Mouse (Mus musculus): Measurements from ENCODE around the gene Bsn. TPM values are rescaled to one million over a fixed set of nuclear protein-coding genes. Genes with fewer than 3 reads are reported as not detected.

Bsn gene
- polyA plus RNA-seq, 1 experiment from 2014 or later: 17.9 TPM

DNA sequence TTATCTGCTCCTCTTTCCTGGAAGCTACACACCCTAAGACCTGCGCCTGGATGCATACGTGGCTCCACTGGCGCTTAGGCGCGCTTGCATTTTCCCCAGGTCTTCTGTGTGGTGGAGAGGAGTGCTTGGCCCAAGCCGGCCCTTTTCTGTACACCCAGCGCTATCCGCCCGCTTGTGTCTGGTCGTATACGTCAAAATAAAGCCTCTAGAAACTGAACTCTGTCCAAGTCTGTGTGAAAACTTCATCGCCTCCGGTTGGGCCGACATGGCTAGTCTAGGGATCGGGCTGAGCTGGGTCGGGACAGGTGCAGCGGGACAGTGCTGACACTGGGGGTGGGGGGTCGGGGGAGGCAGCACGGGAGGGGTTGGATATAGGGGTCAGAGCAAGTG, 141.6 kb downstream of the Bsn start:
- no peaks in the 10 kb centered on the region for H3K9me3 ChIP-seq (ENCODE audit: control insufficient read depth, low read length)
- peaks cover 24% of the 10 kb centered on the region; the same call in 1 of the 2 replicates for H3K36me3 ChIP-seq (ENCODE audit: control insufficient read depth, insufficient read depth, low read length)
- peaks cover 11% of the 10 kb centered on the region for H3K4me1 ChIP-seq (ENCODE audit: control insufficient read depth, insufficient read depth, low read length)
- ATAC-seq (ENCODE audit: low read depth): peak; percentile 38
- H3K9ac ChIP-seq (replicated peaks; ENCODE audit: low read depth, low read length): peak overlapping the region; percentile 50
- peak overlapping the region; percentile 69 for H3K27ac ChIP-seq (ENCODE audit: low read depth, low read length)
- H3K4me3 ChIP-seq (ENCODE audit: low read depth, low read length): peak overlapping the region; percentile 54
- H3K27me3 ChIP-seq (ENCODE audit: control insufficient read depth, insufficient read depth, low read length): no peaks in the 10 kb centered on the region
- 2% methylated on average over 19 of the region's 19 CpGs for WGBS
- H3K4me2 ChIP-seq (ENCODE audit: low read depth, low read length): peak overlapping the region; percentile 87

DNA sequence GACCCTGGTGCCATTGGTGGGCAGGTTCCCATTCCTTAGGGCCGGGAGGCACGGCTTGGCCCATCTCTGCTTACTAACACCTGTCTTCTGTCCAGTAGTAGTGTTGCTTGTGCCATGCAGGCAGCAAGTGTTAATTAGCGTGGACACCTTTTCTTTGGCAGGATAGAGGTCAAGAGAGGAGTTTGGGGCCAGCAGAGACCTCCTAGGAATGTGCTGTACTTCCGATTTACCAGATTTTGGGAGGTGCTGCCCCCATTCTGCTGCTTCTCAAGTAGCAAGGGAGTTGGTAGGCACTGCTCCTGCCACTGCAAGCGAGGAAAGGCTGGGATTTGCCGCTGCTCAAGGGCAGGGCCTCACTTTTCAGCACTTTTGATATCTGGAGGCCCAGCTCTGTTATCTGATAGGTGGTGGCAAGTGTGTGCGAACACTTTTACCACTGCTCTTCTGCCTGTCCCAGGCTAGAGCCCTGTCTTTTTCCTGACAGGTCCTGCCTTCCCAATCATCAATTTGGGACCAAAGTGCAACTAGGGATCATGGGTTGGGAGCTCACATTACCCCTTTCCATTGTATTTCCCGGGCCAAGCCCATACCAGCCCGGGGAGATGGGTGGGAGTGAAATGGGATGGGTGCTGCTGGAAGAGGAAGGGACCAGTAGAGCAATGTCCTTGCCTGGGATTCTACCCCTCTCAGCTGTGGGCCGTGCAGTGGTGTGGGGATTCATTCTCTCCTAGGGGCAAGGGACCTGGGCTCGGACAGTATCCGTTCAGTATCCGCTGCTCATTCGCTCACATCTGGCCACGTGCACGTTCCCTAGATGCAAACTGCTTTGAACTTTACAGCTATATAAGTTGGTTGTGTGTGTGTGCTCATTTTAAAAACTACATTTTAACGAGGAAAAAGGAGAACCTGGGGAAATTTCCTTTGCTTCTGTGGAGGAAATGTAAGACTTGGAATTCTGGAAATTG, 142.3 kb downstream of the Bsn start:
- Histone ChIP-seq H3K9ac (replicated peaks; ENCODE audit: low read depth, low read length) (no peak overlapping the region), H3K4me3 (ENCODE audit: low read depth, low read length) (peak overlapping the region; percentile 54), H3K4me2 (ENCODE audit: low read depth, low read length) (peak overlapping the region; percentile 87), H3K36me3 (ENCODE audit: control insufficient read depth, insufficient read depth, low read length) (peaks cover 28% of the 10 kb centered on the region; the same call in 1 of the 2 replicates), H3K4me1 (ENCODE audit: control insufficient read depth, insufficient read depth, low read length) (peaks cover 11% of the 10 kb centered on the region), H3K27me3 (ENCODE audit: control insufficient read depth, insufficient read depth, low read length) (no peaks in the 10 kb centered on the region), H3K27ac (ENCODE audit: low read depth, low read length) (peak overlapping the region; percentile 69), H3K9me3 (ENCODE audit: control insufficient read depth, low read length) (no peaks in the 10 kb centered on the region)
- ATAC-seq (ENCODE audit: low read depth): no peak
- WGBS: 46% methylated on average over 17 of the region's 17 CpGs

DNA sequence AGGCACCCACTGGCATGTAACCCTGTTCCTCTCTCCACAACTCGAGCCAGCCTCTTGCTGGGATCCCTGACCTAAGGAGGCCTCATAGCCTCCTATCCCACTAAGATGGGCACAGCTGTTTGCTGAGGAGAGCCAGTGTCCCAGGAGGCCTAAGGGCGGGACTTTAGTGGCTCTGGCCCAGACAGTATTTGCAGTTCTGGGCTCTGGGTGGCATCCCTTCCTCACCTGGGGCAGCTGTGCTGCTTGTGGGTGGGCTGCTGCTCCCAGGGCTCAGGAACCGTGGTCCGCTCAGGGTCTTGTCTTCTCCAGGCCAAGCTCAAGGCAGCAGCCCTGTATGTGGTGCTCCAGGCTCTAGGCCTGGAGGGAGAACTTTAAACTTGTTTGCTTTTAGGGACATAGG, 143.6 kb downstream of the Bsn start:
- Histone ChIP-seq H3K27ac (ENCODE audit: low read depth, low read length) (no peak overlapping the region), H3K36me3 (ENCODE audit: control insufficient read depth, insufficient read depth, low read length) (peaks cover 36% of the 10 kb centered on the region; the same call in 1 of the 2 replicates), H3K9me3 (ENCODE audit: control insufficient read depth, low read length) (no peaks in the 10 kb centered on the region), H3K4me2 (ENCODE audit: low read depth, low read length) (no peak overlapping the region), H3K4me1 (ENCODE audit: control insufficient read depth, insufficient read depth, low read length) (peaks cover 11% of the 10 kb centered on the region), H3K4me3 (ENCODE audit: low read depth, low read length) (no peak overlapping the region), H3K9ac (replicated peaks; ENCODE audit: low read depth, low read length) (no peak overlapping the region), H3K27me3 (ENCODE audit: control insufficient read depth, insufficient read depth, low read length) (no peaks in the 10 kb centered on the region)
- ATAC-seq (ENCODE audit: low read depth): no peak
- 91% methylated on average over 4 of the region's 4 CpGs for WGBS

Small RNA genes lying within 50 kb of the gene (microRNA-seq; reads per million reads assigned to microRNA genes)
- gene Gm47303: not detected
- not detected for gene Mir7088

Other genes with a start within 250 kb of the Bsn start
- 5.1 and 5.7 TPM in 2 replicates for gene Traip, start 240.2 kb downstream of the Bsn start, polyA plus RNA-seq (2014; fragmentation: Nextera tagmentation; extraction: Ambion mirVana)
- 2.0 and 8.2 TPM in 2 replicates for gene Uba7, start 214.9 kb downstream of the Bsn start, polyA plus RNA-seq (2014; fragmentation: Nextera tagmentation; extraction: Ambion mirVana)
- 0.58 and 1.8 TPM in 2 replicates for gene Gm20661, start 207.3 kb downstream of the Bsn start, polyA plus RNA-seq (2014; fragmentation: Nextera tagmentation; extraction: Ambion mirVana)
- 10.4 and 19.5 TPM in 2 replicates for gene Inka1, start 204.5 kb downstream of the Bsn start, polyA plus RNA-seq (2014; fragmentation: Nextera tagmentation; extraction: Ambion mirVana)
- 1.2 and 4.5 TPM in 2 replicates for gene Cdhr4, start 197.9 kb downstream of the Bsn start, polyA plus RNA-seq (2014; fragmentation: Nextera tagmentation; extraction: Ambion mirVana)
- gene Gm20662, start 194.0 kb downstream of the Bsn start, polyA plus RNA-seq (2014; fragmentation: Nextera tagmentation; extraction: Ambion mirVana): 0.94 TPM in 1 of 2 replicates, not detected in the other
- 53.6 and 63.5 TPM in 2 replicates for gene Ip6k1, start 187.9 kb downstream of the Bsn start, polyA plus RNA-seq (2014; fragmentation: Nextera tagmentation; extraction: Ambion mirVana)
- gene Gmppb, start 141.1 kb downstream of the Bsn start, polyA plus RNA-seq (2014; fragmentation: Nextera tagmentation; extraction: Ambion mirVana): 19.5 and 21.2 TPM in 2 replicates
- gene Amigo3, start 137.2 kb downstream of the Bsn start, polyA plus RNA-seq (2014; fragmentation: Nextera tagmentation; extraction: Ambion mirVana): 2.8 and 3.5 TPM in 2 replicates
- gene Mst1, start 109.9 kb downstream of the Bsn start, polyA plus RNA-seq (2014; fragmentation: Nextera tagmentation; extraction: Ambion mirVana): 0.08 TPM in 1 of 2 replicates, not detected in the other
- 47.7 and 55.7 TPM in 2 replicates for gene Rnf123, start 107.0 kb downstream of the Bsn start, polyA plus RNA-seq (2014; fragmentation: Nextera tagmentation; extraction: Ambion mirVana)
- gene Apeh, start 95.8 kb downstream of the Bsn start, polyA plus RNA-seq (2014; fragmentation: Nextera tagmentation; extraction: Ambion mirVana): 47.9 and 51.7 TPM in 2 replicates
- gene Dag1, start 73.6 kb upstream of the Bsn start, polyA plus RNA-seq (2014; fragmentation: Nextera tagmentation; extraction: Ambion mirVana): 58.6 and 74.6 TPM in 2 replicates
- 130 and 165 TPM in 2 replicates for gene Nicn1, start 100.0 kb upstream of the Bsn start, polyA plus RNA-seq (2014; fragmentation: Nextera tagmentation; extraction: Ambion mirVana)
- gene Amt, start 106.5 kb upstream of the Bsn start, polyA plus RNA-seq (2014; fragmentation: Nextera tagmentation; extraction: Ambion mirVana): 24.7 and 27.9 TPM in 2 replicates
- 151 and 173 TPM in 2 replicates for gene Rhoa, start 115.7 kb upstream of the Bsn start, polyA plus RNA-seq (2014; fragmentation: Nextera tagmentation; extraction: Ambion mirVana)
- gene Tcta, start 115.8 kb upstream of the Bsn start, polyA plus RNA-seq (2014; fragmentation: Nextera tagmentation; extraction: Ambion mirVana): 55.2 and 60.8 TPM in 2 replicates
- gene Gpx1, start 148.5 kb upstream of the Bsn start, polyA plus RNA-seq (2014; fragmentation: Nextera tagmentation; extraction: Ambion mirVana): 463 and 504 TPM in 2 replicates
- 130 and 149 TPM in 2 replicates for gene Usp4, start 157.5 kb upstream of the Bsn start, polyA plus RNA-seq (2014; fragmentation: Nextera tagmentation; extraction: Ambion mirVana)
- gene 1700102P08Rik, start 202.4 kb upstream of the Bsn start, polyA plus RNA-seq (2014; fragmentation: Nextera tagmentation; extraction: Ambion mirVana): 2.1 and 2.5 TPM in 2 replicates
- 1.7 and 1.8 TPM in 2 replicates for gene Ccdc36, start 238.1 kb upstream of the Bsn start, polyA plus RNA-seq (2014; fragmentation: Nextera tagmentation; extraction: Ambion mirVana)
- gene BC048562, start 246.1 kb upstream of the Bsn start, polyA plus RNA-seq (2014; fragmentation: Nextera tagmentation; extraction: Ambion mirVana): not detected in 2 replicates

All from neural tube, embryonic 14.5 days (tissue).